Mouse (Mus musculus) stomach, embryonic 16.5 days (tissue): ENCODE data around the gene Rsad1. TPM values are rescaled to one million over a fixed set of nuclear protein-coding genes. Genes with fewer than 3 reads are reported as not detected.

ENCODE experiments used
- polyA plus RNA-seq: library from polyadenylated mRNA; unstranded; fragments of >200 nt; fragmentation: Nextera tagmentation; extraction: Ambion mirVana; gene quantifications from 2 replicates; pipeline ENCODE4 v1.2.1, GENCODE M21; 2015

Gene Rsad1
- polyA plus RNA-seq, 1 experiment from 2014 or later = 3.1 TPM

Other genes with a start within 250 kb of the Rsad1 start
- 96.7 and 112 TPM in 2 replicates for gene Luc7l3, start 227.3 kb downstream of the Rsad1 start, polyA plus RNA-seq
- 11.0 and 11.1 TPM in 2 replicates for gene Ankrd40, start 221.3 kb downstream of the Rsad1 start, polyA plus RNA-seq
- 11.4 and 16.4 TPM in 2 replicates for gene Abcc3, start 156.3 kb downstream of the Rsad1 start, polyA plus RNA-seq
- 7.9 and 8.5 TPM in 2 replicates for gene Cacna1g, start 75.1 kb downstream of the Rsad1 start, polyA plus RNA-seq
- gene Spata20, start 63.1 kb downstream of the Rsad1 start, polyA plus RNA-seq = 0.22 and 0.29 TPM in 2 replicates
- gene Epn3, start 49.3 kb downstream of the Rsad1 start, polyA plus RNA-seq = 17.0 and 21.1 TPM in 2 replicates
- gene Mycbpap, start 27.5 kb downstream of the Rsad1 start, polyA plus RNA-seq = 2.8 and 4.3 TPM in 2 replicates
- 16.1 and 22.6 TPM in 2 replicates for gene Chad, start 15.8 kb upstream of the Rsad1 start, polyA plus RNA-seq
- 4.3 and 5.7 TPM in 2 replicates for gene Acsf2, start 52.6 kb upstream of the Rsad1 start, polyA plus RNA-seq
- 218 and 219 TPM in 2 replicates for gene Lrrc59, start 80.5 kb upstream of the Rsad1 start, polyA plus RNA-seq
- gene Mrpl27, start 104.5 kb upstream of the Rsad1 start, polyA plus RNA-seq = 122 and 126 TPM in 2 replicates
- gene Eme1, start 104.7 kb upstream of the Rsad1 start, polyA plus RNA-seq = 12.7 and 13.2 TPM in 2 replicates
- 9.4 and 13.6 TPM in 2 replicates for gene Xylt2, start 128.3 kb upstream of the Rsad1 start, polyA plus RNA-seq
- gene Gm11541, start 155.2 kb upstream of the Rsad1 start, polyA plus RNA-seq = 0.53 and 0.92 TPM in 2 replicates
- gene Cdc34b, start 192.5 kb upstream of the Rsad1 start, polyA plus RNA-seq = 0.18 and 0.39 TPM in 2 replicates
- not detected in 2 replicates for gene Tmem92, start 233.4 kb upstream of the Rsad1 start, polyA plus RNA-seq